Mouse (Mus musculus) ovary, postnatal 14 days (tissue): ENCODE results near the gene Arhgef3.
"Not testable (repeated sequence)": the region's sequence is repeated elsewhere in the genome, so short reads cannot be mapped to it uniquely, and the experiment has no call there.

ENCODE experiments used
- DNase-seq: peaks from one replicate; pipeline ENCODE4 v3.0.0; 2022; ENCODE audit warnings: low spot score

The Arhgef3 gene

GRCm38 (mm10) chr14:27192450-27192849 is 77.8 kb downstream of the Arhgef3 start:
- DNase-seq, result no peak

- DNase-seq, result no peak
Measured at GRCm38 (mm10) chr14:27196980-27197379, 82.3 kb downstream of the Arhgef3 start.

- DNase-seq, result no peak
Measured at GRCm38 (mm10) chr14:27198490-27199089, 83.9 kb downstream of the Arhgef3 start.

GRCm38 (mm10) chr14:27199119-27199518 is 84.4 kb downstream of the Arhgef3 start:
- DNase-seq, result no peak

GRCm38 (mm10) chr14:27199870-27200269 is 85.2 kb downstream of the Arhgef3 start:
- no peak for DNase-seq

- DNase-seq, result no peak
Measured at GRCm38 (mm10) chr14:27200743-27201576, 86.3 kb downstream of the Arhgef3 start.

- no peak for DNase-seq
Measured at GRCm38 (mm10) chr14:27201824-27202223, 87.1 kb downstream of the Arhgef3 start.

- no peak for DNase-seq
Measured at GRCm38 (mm10) chr14:27204704-27205103, 90.0 kb downstream of the Arhgef3 start.

GRCm38 (mm10) chr14:27206443-27206842 is 91.7 kb downstream of the Arhgef3 start:
- DNase-seq, result no peak

GRCm38 (mm10) chr14:27209542-27209941 is 94.8 kb downstream of the Arhgef3 start:
- DNase-seq, result no peak

GRCm38 (mm10) chr14:27210801-27211200 is 96.1 kb downstream of the Arhgef3 start:
- not testable (repeated sequence) for DNase-seq

GRCm38 (mm10) chr14:27211743-27212445 is 97.2 kb downstream of the Arhgef3 start:
- no peak for DNase-seq

GRCm38 (mm10) chr14:27214232-27214631 is 99.5 kb downstream of the Arhgef3 start:
- DNase-seq, result no peak

- DNase-seq, result no peak
Measured at GRCm38 (mm10) chr14:27219668-27220067, 105.0 kb downstream of the Arhgef3 start.

GRCm38 (mm10) chr14:27220297-27220696 is 105.6 kb downstream of the Arhgef3 start:
- no peak for DNase-seq

GRCm38 (mm10) chr14:27224636-27225035 is 109.9 kb downstream of the Arhgef3 start:
- no peak for DNase-seq

GRCm38 (mm10) chr14:27226288-27226687 is 111.6 kb downstream of the Arhgef3 start:
- DNase-seq, result no peak

- no peak for DNase-seq
Measured at GRCm38 (mm10) chr14:27228288-27228687, 113.6 kb downstream of the Arhgef3 start.

- no peak for DNase-seq
Measured at GRCm38 (mm10) chr14:27228941-27229371, 114.3 kb downstream of the Arhgef3 start.

- no peak for DNase-seq
Measured at GRCm38 (mm10) chr14:27229441-27230147, 114.9 kb downstream of the Arhgef3 start.

- DNase-seq, result peak; percentile 26
Measured at GRCm38 (mm10) chr14:27230262-27231022, 115.7 kb downstream of the Arhgef3 start.
